Mouse (Mus musculus): ENCODE results near the gene 3110082I17Rik.

- TF ChIP-seq CTCF (conservative IDR thresholded peaks at IDR 0.05; ENCODE audit: insufficient read depth, insufficient read length, low read depth, low read length): no peak
- TF ChIP-seq POLR2A (IDR thresholded peaks at IDR 0.05; ENCODE audit: low read depth, low read length): no peak
Measured at GRCm38 (mm10) chr5:139427989-139428388, 32.3 kb downstream of the 3110082I17Rik start.
